Mouse (Mus musculus) kidney, adult 8-10 months (tissue): ENCODE measurements at regions not wholly inside any gene's neighbourhood (a gene's known extent, or its start where the extent isn't known, plus 50 kb on each side); places are given as distances from the start of the nearest gene placed in this dataset.
"Not testable (repeated sequence)": the region's sequence is repeated elsewhere in the genome, so short reads cannot be mapped to it uniquely, and the experiment has no call there.

ENCODE experiments used
- DNase-seq, 2 experiments: peaks; one replicate each; pipeline ENCODE4 v3.0.0; 2022

DNA sequence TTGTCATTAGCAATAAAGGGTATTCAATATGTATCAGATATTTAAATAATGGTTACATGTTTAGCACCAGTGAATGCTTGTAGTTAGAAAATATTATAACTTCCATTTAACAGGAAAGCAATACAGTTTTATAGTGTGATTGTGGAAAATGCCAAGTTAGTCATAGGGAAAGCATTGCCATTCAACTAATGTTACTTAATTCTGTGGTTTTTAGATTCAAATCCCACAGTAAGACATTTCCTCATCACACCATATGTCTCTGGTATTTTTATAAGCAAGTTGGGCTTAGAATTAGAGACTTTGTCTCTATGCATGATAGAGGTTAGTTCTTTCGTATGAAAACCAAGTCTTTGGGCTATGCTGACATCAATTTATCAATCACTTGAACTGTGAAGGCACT lies 133.0 kb downstream of the Prr30 start:
- DNase-seq: no peak

DNA sequence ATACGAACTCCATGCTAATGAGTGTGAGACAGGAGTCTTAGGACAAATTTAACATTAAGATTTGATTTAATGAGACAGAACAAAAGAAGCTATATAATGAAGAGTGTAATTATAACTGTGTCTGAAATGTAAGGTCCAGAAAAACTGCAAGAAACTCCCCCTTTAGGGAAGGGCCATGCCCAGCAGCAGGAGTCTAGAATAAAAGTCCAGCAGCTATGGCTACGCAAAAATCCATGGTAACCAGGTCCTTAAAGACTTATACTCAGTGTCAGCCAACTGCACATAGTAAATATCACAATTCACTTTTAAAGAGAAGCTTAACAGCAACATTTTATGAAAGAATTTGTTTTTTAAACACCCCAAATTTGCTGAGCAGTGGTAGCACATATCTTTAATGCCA lies 143.3 kb downstream of the Prr30 start:
- DNase-seq: no peak

GRCm38 (mm10) chr14:101055915-101056314 lies 144.2 kb downstream of the Prr30 start:
- DNase-seq: no peak

DNA sequence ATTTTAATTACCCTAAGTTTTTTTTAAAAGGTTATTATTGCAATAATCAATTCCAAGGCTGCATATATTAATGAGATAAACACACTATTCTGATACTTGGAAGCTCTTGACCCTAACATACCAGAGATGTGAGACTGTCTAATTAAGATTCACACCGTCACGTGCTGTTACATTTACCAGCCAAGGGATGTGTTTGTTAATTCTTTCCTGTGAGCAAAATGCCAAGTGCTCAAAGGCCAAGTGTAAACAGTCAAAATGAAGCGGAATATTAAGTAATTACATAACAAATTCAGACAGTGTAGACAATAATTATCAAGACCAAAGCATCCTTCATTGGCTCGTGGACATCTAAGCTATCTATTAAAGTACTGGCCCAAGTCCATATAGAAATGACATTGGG lies 145.3 kb downstream of the Prr30 start:
- DNase-seq: peak; percentile 2 to 11

- no peak for DNase-seq
Measured at GRCm38 (mm10) chr14:101052760-101053159, 147.4 kb downstream of the Prr30 start.

GRCm38 (mm10) chr14:101050212-101050611 lies 149.9 kb downstream of the Prr30 start:
- no peak for DNase-seq

GRCm38 (mm10) chr14:101049664-101050203 lies 150.4 kb downstream of the Prr30 start:
- no peak for DNase-seq

GRCm38 (mm10) chr14:101043494-101043893 lies 156.6 kb downstream of the Prr30 start:
- no peak for DNase-seq

DNA sequence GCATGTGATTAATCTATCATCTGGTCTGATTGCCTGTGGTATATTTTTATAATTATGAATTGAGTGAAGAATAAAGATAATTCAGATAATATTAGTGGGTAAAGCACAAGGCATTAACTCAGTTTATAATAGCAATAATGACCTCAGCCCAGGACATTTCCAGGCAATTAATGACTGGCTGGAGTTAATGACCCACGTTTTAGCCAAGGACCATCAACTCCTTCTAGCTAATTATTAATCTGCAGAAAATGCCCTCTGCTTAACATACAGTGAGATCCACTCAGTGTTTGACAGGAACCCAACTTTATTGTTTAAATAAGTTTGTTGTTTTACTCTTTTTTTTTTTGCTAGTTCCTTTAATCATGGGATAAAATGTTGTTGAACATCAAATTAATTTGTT lies 199.1 kb downstream of the Prr30 start:
- peak in 1 of 2 experiments; percentile 1 for DNase-seq

DNA sequence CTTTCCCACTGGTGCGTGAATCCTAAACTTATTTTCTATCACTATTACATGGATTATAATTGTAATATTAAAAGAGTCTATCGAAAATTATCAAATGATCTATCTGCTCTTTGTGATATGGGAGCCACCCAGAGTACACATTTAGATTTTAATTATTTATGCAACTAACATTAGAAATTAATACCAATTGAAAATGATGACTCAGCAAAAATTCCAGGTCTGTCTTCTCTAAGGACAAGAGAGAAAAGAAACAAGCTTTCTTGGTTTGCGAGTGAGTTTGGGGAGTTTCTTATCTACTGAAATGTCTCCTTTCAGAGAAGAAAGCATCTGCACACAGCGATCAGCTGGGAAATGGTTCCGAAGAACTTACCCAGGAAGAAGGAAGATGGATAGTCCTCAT lies 219.4 kb downstream of the Prr30 start:
- DNase-seq: no peak

DNA sequence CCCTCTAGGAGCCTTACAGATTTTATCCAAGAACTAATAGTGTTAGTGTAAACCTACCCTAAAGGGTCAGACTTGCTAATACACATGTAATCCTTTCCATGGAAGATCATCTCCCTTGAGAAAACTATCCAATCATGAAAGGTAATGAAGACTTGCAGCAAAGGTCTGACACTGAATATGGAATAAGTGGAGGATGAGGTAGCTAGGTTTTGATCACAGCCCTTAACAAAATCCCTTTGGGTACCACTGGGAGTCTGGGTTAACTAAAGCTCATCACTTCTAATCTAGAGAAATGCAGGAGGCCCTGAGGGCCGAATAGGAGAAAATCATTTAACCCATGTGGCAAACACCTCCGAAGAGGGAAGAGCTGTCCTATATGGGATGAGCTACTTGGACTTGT lies 221.6 kb downstream of the Prr30 start:
- DNase-seq: no peak

DNA sequence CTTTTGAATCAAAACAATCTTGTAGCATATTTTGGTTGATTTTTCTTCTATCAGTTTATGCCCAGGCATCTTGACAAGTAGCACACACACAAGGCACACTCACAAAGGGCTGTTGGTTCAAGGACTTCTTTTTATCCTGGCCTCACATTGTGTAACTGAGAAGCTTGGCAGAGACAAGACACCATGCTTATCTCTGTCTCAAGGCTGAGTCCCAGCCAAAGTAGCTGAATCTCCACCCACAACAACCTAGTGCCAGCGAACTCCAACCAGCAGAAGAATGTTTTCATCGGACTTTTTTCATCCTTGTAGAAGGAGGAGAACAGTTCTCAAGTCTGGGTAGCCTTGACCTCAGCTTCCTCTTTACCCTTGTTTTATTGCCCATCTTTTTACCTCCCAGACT lies 229.2 kb downstream of the Prr30 start:
- no peak for DNase-seq

DNA sequence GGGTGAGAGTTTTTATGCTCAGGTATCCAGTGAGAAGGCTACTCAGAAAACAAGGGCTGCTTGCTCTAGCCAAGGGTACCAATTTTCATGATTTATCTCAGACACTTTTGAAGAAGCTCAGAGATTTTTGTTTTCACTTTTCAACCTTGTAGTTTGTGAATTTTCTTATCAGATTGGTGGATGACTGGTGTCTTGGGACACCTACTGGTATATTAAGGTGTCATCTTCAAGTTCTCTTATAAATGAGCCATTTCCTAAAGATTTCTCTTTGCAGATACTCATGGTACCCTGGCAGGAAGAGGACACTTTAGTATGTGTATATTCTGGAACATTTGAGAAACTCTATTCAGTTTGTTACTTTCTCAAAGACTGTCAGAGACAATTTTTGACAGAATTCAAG lies 239.9 kb downstream of the Prr30 start:
- no peak for DNase-seq

GRCm38 (mm10) chr14:100955806-100956436 lies 244.2 kb downstream of the Prr30 start:
- DNase-seq: no peak

DNA sequence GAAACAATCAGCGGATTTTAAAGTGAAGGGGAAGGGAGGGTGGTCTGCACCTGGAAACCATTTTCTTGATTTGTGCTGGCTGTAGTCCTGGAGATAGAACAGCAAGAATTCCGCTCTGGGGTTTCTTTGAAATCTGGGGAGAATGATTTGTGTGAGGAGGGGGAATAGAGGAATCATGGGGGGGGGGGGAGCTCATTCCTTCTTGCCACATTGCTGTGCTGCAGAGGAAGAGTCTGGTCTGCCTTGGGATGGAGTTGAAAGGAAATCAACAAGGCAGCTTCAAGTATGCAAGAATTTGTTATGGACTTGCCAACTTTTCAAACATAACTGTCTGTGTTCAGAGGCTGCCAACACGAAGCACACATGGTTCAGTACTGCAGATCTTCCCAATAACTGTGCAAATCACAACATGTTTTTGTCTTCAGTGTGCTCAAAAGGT lies 249.4 kb downstream of the Prr30 start:
- DNase-seq: no peak

GRCm38 (mm10) chr14:100947625-100948024 lies 252.5 kb downstream of the Prr30 start:
- DNase-seq: not testable (repeated sequence)

DNA sequence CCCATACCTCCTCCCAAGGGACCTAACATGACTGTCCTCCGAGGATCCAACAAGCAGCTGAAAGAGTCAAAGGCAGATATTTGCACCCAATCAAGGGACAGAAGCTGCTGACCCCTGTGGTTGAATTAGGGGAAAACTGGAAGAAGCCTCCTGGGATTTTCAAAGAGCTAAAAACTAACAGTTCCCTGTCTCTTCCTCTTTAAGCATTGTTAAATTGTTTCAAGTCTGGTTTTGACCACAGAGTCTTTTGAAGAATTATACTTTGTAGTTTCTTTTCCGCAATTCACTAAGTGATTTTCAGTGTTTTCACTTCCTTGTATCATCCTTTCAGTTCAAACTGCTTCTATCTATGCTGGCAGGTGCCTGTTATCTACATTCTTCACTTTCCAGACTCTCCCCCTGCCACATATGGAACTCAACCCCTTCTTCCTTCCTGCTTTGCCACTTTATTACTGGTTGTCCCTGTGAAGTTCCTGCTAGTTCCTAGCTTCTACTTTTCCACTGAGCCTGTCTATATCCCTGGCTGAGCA lies 262.7 kb downstream of the Prr30 start:
- no peak for DNase-seq

- no peak for DNase-seq
Measured at GRCm38 (mm10) chr14:100934554-100934953, 265.6 kb downstream of the Prr30 start.

DNA sequence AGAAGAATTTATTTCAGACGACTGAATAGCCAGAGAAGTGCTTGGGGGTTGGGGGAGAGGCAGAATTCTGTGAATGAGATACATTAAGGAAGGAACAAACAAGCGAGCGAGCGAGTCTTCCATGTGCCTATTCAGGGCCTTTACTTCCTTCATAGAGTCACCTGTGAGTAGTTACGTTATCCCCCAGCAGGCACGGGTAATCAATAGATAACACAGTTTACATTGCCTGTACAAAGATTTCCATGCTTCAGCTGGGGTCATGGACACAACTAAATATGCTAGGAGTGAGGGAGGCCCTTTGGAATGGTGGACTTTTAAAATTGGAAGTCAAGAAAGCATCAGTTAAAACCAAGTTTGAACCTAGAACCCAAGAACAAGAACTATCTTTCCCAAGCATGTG lies 275.2 kb downstream of the Prr30 start:
- DNase-seq: no peak

DNA sequence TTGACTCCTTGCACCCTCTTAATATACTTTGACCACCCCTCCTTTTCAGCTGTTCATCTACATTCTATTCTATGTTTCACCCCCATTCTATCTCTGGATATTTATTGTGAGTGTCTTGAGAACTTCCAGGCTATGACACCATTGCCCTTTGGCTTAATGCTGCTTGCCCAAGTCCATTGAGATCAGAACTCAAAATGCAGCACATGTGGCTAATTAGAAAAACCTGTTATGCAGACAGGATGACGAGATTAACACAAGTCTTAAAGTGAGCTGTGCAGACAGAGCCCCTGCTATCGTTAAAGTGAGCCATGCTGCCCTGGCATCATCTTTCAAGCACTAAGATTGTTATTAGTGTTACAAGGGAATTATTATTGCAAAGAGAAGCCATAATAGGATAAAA lies 299.9 kb downstream of the Prr30 start:
- DNase-seq: no peak

DNA sequence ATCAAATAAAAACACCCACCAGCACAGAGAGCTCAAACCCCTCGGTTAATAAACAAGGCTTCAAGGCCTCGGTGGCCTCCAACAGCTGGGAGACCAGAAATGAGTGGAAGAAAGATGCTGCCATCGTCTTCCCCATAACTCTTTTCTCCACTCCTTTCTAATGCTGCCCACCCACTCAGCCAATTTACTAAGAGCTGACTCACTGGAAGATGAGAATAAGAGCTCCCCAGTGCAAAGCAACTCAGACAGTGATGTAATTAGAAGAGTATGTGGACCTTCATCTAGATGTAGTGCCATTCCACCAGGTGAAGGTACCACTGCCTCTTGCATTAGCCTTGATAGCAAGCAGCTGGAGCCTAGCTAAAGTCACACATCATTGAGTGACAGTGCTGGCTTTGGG lies 301.1 kb downstream of the Prr30 start:
- no peak for DNase-seq

DNA sequence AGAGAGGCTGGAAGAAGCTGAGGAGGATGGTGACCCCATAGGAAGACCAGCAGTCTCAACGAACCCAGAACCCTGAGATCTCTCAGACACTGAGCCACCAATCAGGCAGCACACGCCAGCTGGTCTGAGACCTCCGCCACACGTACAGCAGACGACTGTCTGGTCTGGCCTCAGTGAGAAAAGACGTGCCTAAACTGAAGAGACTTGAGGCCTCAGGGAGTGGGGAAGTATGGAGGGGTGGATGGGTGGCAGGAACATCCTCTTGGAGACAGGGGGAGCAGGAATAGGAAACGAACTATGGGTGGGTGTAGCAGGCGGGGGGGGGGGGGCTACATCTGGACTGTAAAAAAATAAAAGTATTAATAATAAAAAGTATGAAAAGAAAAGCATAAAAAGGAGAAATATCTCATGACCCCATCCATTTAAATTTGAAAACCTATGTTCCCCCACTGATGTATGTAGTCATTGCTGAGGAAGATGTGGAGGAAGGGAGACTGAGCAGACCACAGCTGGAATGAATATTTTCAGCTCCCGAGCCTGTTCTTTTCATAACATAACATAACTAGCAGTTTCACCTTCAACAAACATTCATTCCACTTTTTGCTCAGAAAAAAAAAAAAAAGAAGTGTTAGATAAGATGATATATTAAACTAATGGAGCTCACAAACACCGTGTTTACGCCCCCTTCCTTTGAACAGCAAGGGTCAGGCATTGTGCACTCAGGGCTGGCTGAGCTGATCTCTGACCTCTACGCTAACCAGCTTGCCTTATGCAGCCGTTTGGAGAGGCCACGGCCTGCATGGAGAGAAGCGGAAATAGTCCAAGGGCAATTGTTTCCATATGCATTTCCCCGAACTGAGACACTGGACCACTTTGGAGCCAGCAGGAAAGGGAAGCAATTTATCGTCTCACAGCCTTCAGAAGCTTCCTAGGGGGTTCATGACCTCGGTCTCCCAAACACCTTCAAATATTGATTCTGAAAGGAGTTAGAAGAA lies 310.7 kb downstream of the Prr30 start:
- DNase-seq: peak; percentile 46 to 57

DNA sequence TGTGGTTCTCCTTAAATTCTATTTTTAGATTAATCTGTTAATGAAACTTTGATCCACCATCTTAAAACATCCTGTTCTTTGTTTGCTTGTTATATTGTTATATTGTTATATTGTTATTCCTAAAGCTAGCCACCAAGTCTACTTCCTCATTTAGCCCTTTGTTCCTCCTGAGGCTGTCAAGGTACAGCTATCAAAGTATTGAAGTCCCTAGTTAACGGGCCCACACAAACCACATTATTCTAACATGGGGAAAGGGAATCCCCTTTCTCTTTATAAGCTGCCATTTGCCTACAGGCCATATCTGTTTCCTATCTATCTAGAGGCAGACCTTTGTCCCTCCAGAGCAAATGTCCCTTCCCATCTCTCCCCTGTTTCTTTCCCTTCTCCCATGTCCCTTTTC lies 317.0 kb downstream of the Prr30 start:
- DNase-seq: no peak

- DNase-seq: no peak
Measured at GRCm38 (mm10) chr14:100880103-100880502, 320.0 kb downstream of the Prr30 start.
